Mouse (Mus musculus) cerebellum, postnatal 4 days (tissue): Measurements from ENCODE around the gene Mn1.

Source experiments
- DNase-seq, 2 experiments: peaks; one replicate each; pipeline ENCODE4 v3.0.0; 2022; ENCODE audit warnings: low spot score in 2 of 2, mixed read lengths in 1 of 2

The Mn1 gene

DNA sequence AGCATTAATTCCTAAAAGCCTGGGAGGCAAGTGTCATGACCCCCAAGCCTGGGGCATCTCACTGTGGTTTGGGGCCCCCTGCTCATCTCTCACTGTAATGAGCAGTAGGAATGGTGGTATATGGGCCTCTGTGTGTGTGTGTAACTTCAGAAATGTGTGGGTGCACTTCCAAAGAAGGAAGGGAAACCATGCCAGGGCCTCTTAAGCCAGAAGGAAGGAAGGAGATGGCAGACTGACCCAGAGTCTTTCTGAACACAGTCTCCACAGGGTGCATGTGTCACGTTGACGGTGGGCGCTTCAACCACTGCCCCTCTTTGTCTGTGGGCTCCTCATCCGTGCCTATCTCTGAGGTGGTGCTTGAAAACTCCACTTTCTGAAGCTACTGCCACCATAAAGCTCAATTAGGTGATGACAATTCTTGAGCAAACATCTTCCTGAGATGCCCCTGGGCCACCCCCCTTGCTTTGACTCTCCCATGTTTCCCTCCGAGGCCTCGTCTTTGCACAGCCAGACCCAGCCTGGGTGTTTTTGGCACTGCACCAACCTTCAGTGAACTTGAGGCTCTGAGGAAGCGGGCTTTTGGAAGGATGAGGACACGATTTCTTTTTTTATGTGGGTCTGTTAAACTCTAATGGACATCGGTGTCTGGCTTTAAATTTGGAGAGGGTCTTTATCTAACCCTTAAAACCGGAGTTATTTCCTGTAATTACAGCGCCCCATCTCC lies 14.0 kb downstream of the Mn1 start:
- DNase-seq, result no peak

GRCm38 (mm10) chr5:111432842-111433241 lies 15.7 kb downstream of the Mn1 start:
- no peak for DNase-seq

- no peak for DNase-seq
Observed at GRCm38 (mm10) chr5:111434342-111434842, 17.2 kb downstream of the Mn1 start.

DNA sequence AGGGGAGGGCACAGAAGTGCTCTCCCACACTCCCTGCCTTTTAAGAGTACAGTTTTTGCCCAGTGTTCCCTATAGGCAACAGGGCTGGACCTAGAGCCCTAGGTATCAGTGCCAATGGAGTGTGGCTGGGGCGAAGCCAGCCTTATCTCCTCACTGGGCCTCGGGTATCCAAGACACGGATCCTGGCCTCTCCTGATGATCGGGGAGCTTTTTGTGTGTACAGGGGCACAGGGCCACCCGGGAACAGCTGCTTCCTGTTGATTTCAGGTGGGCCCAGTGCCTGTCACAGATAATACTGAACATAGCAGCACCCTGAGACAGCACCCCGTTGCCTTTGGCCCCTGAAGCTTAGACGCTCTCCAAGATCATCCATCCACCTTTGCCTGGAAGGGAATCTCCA lies 19.1 kb downstream of the Mn1 start:
- DNase-seq, result no peak

GRCm38 (mm10) chr5:111437205-111437604 lies 20.0 kb downstream of the Mn1 start:
- no peak for DNase-seq

DNA sequence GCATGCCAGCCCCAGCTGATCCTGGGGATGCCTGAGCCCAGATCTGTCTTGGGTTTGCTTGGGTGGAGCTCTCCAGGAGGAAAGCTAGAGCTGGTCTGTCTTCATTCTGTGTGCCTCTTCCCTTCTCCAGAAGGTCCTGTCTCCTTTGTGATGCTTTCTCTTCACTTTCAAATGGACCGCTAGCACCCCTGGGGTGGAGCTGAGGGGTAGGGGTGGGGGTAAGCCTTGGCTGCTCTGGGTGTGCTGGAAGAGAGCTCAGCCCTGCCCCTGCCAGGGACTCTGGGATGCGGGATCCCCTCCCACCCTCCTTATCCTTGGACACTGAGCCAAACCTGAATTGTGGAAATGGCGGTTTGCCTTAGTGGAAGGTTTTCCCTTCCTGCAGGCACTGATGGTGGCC lies 21.2 kb downstream of the Mn1 start:
- no peak for DNase-seq

DNA sequence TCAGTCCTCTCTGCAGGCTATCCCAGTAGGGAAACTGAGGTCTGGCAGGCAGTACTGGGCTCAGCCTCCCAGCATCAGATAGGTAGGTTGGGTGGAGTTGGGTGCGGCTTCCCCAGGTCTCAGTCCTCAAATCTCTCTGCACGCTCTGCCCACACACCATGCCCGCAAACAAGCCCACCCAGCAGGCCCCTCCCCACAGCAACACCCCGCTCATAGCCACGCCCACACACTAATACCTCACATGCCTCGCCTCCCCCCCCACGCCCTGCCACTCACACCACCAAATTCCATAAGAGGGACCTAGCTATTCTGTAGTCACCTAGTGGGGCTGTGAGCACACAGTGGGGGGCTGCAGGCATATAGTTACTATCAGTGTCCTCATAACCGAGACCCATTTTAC lies 21.7 kb downstream of the Mn1 start:
- no peak for DNase-seq

DNA sequence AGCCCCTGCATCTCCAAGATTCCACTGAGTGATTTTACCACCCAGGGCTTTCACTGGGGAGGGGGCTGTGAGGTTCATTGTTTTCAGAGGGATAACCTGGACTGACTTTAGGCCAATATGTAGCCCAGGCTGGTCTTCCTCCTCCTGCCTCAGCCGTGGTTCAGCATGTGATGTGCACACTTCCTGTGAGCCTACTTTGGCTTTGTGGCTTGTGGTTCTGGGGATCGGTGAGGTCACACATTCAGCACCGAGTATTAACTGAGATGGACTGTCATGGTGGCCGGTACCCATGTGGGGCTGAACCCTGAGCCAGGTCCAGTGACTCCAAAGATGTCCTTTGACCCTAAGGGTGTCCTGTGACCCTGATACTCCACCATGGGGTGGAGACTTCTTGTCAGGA lies 23.1 kb downstream of the Mn1 start:
- no peak for DNase-seq

DNA sequence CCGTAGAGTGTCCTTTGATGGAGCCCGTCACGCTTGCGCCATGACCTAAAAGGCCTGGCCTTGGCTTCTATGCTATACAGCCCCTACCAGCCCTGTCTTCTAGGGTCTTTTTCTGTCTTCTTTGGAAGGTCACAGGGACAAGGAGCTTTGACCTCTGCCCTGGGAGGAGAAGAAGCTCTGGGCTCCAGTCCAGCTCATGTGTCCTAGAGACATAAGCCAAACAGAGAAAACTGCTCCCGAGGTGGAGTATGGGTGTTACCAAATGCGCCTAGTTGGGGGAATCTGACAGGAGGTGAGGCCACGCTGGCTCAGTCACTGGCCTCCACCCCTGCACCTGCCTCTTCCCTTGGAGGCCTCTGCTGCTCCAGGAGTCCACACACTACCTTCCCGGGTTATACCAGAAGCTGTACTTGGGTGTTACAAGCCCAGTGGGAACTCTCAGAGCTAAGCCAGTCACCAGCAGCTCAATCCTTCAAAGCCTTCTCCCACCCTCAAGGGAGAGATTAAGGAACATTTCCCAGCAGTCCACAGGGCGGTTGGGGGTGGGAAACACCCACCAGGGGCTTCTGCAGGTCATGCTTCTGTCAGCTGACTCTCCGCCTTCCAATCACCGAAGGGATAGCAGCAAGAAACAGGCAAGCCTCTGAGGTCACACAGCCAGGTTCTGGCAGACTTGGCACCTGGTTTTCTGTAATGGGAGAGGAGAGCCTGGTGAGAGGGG lies 25.1 kb downstream of the Mn1 start:
- no peak for DNase-seq

DNA sequence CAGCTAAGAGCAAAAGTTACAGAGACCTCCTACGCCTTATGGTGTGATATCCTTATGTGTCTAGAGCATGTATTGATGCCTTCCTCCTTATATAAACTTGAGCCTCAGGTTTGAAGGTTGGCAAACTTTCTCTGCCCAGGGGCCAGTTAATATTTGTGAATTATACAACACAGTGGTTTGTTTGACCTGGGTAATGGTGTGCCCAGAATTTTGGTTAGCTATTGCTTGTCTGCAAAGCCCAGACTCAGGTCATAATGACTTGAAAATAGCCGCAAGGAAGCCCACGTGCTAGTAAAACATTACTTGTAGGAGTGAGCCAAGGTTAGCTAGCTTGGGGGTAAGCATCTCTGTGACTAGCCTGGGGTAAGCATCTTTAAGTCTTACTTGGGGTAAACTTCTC lies 26.5 kb downstream of the Mn1 start:
- no peak for DNase-seq

DNA sequence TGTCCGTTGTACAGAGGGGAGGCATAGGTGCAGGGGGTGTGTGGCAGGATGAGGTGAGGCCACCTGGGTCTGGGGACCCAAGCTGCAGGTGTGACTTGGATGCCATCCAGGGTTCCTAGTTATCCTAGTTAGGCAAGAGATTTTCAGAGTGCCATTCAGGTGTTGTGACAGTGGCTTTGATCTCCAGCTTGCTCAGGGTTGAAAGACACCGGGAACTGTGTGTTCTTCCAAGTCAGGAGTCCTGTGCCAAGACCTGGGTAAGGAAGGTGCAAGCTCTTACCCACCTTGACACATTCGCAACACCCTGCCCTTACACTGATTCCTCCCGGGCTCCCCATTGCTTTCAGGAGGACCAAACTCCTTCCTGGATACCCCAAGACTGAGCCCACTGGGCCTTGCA lies 27.2 kb downstream of the Mn1 start:
- no peak for DNase-seq

GRCm38 (mm10) chr5:111446652-111447051 lies 29.5 kb downstream of the Mn1 start:
- DNase-seq, result no peak

DNA sequence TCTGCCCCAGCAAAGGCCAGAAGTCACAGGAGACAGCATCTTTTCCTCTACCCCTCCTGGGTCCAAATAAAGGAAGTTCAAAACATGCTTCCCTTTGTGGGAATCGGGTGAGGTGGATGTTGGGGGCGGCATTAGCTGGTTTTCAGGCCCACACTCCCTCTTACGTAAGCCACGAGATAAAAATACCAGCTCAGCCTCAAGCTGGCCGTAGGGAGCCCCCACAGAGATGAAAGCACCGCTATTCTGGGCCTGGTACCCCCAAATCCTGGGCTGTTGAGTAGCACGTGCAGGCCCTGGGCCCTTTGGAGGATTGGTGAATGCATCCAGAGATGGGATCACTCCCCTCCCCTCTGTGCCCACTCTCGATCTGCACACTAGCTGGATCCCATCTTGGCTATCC lies 32.5 kb downstream of the Mn1 start:
- no peak for DNase-seq

DNA sequence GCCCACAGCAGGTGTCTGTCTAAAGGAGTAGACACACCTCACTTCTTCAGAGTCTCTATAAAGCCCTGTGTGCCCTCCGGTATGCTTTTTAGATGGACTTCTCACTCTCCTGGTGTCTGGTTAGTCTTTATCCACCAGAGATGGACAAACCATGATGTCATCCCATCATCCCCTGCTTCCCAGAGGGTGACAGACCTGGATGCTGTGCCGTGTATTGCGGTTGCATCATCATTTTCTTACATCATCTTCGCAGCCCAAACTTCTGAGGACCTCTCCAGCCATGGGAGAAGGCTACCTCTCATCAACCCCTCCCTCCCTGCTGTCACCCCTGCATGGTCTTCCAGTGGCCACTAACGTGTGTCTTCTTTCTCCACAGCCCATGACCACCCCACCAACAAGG lies 37.1 kb downstream of the Mn1 start:
- DNase-seq, result no peak

- no peak for DNase-seq
Observed at GRCm38 (mm10) chr5:111454876-111455275, 37.7 kb downstream of the Mn1 start.

DNA sequence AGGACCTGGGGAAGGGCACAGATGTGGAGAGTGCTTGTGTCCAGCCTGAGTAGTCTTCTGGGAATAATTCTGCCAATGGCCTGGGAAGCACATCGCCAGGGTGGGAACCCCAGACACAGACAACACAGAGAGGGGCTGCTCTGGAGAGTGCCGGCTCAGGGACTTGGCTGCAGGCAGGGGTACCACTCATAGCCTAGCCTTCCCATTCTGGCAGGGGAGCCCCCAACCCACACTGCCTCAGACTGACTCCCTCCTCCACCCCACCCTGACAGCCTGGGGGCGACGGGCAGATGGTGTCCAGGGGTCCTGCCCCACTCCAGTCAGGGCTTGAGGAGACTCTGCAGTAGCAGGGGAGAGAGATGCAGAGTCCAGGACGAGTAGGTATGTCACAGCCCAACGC lies 41.5 kb downstream of the Mn1 start:
- DNase-seq, result no peak

GRCm38 (mm10) chr5:111465811-111466299 lies 48.7 kb downstream of the Mn1 start:
- no peak for DNase-seq

- no peak for DNase-seq
Observed at GRCm38 (mm10) chr5:111466429-111466828, 49.3 kb downstream of the Mn1 start.

- DNase-seq, result no peak
Observed at GRCm38 (mm10) chr5:111467699-111468098, 50.5 kb downstream of the Mn1 start.

GRCm38 (mm10) chr5:111469195-111469882 lies 52.2 kb downstream of the Mn1 start:
- no peak for DNase-seq

GRCm38 (mm10) chr5:111470875-111471274 lies 53.7 kb downstream of the Mn1 start:
- no peak for DNase-seq

DNA sequence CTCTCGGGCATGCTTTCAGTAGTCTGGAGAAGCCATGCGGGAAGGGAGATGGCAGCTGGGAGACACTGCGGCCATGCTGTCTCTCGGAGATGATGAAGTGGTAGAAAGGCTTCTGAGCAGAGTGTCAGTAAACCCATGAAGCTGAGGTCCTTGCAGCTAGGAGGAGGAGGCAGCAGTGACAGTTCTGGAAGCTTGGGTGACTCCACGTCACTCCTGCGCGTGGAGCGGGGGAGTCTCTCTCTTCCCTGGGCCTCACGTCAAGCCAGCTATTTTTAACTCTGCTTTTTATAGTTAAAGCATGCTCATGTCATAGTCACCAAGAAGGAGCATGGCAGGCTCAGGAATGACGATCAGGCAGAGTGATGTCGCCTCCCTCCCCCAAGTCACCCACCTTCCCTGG lies 56.3 kb downstream of the Mn1 start:
- no peak for DNase-seq

GRCm38 (mm10) chr5:111475721-111476120 lies 58.6 kb downstream of the Mn1 start:
- peak; percentile 33 to 69 for DNase-seq
